Mouse (Mus musculus) T-helper 17 cell (primary cell): ENCODE results near the gene Lst1.

Source experiments
- in situ Hi-C, 2 experiments: fragments of 300-600 bp; cut with MboI, MseI; formaldehyde crosslinking; loops; 1 replicate in 1 of 2; 2 replicates in 1 of 2; pipeline ENCODE4 v1.15.1; 2025; ENCODE audit warnings: high pct_unique_total_duplicates in 2 of 2

Gene Lst1

DNA sequence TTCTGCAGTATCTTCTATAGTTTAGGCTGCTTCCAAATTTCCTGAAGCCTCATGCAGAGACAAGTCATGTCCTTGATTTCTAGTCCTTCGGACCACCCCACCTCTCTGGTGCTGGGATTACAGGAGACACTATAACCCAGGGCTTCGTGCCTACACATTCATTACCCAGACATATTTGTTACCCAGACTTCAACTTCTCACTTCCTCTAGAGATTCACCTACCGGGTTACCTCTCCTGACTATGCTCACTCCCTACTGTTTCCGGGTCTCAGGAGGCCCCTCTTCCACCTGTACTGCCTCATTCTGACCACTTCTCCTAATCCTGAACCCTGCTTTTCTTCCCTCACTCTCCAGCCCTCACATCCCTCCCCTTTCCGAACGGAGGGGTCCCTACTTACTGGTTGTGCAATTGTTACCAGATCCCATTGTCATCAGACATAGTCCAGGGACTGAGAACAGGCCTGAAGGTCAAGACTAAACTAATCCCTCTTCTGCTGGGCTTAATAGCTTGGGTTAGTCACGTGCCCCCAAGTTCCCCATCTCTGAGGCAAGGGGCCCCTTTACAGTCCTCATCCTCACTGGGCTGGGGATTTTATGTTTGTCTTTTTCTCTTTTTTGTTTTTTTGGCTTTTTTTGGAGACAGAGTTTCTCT lies at the start of gene Lst1:
TSS of gene Lst1 (minus strand) at position 481 of the 652 bp plus-strand sequence.
- in situ Hi-C loops: no loop called here

DNA sequence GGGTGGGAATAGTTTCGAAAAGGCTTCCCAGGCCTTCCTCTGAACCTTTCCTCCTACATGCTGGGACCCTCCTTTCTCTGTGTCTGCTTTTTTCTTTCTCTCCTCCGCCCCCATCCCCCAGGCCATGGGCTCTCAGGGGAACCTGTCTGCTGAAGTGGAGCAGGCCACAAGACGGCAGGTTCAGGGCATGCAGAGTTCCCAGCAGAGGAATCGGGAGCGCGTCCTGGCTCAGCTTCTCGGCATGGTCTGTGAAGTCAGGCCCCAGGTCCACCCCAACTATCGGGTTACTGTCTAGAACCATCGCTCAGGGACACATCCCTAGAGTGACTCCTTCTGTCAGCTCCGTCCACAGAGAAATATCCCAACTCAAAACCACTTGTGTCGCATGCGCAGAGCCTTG lies 49.3 kb upstream of the Lst1 start:
- in situ Hi-C loops: loop anchor here (5.0 to 25.0 kb wide), 3 partner anchors 35 to 1125 kb away; partner anchors contain the start of genes Brd2 (in 1 of the 2), H2-DMa (in 1 of the 2), Tnf (in 1 of the 2) and Vars (in 1 of the 2)

DNA sequence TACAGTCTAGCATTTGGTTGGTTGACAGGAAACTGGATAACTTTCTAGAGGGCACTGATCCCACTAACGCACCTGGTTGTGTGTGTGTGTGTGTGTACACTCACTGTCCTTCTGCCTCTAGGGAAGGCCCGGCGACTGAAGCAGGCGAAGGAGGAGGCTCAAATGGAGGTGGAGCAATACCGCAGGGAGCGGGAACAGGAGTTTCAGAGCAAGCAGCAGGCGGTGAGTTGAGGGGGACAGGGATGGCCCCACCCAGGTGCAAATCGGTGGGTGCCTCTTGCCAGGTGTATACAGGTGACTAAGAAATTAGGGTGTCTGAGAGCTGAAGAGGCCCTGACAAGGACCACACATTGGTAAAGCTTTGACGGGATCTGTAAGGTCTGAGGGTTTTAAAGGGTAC lies 48.8 kb upstream of the Lst1 start:
- in situ Hi-C loops: loop anchor here (5.0 to 25.0 kb wide), 3 partner anchors 35 to 1125 kb away; partner anchors contain the start of genes Brd2 (in 1 of the 2), H2-DMa (in 1 of the 2), Tnf (in 1 of the 2) and Vars (in 1 of the 2)

DNA sequence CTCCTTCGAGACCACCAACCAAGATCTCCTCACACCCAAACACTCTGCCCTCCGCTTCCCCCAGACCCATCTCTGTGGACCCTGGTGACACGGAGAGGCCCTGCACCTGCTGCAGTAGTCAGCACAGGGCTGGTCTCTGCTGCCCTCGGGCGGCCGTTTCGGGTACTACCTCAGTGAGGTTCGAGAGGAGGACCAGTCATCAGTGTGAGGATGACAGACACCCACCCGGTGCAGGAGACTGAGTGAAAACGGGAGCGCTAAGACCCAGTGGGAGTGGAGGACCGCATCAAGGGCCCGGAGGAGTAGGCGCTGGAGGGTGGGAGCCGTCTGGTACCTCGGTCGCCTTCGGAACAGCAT lies 48.1 kb upstream of the Lst1 start:
- in situ Hi-C loops: loop anchor here (5.0 to 25.0 kb wide), 3 partner anchors 34 to 1124 kb away; partner anchors contain the start of genes Brd2 (in 1 of the 2), H2-DMa (in 1 of the 2), Tnf (in 1 of the 2) and Vars (in 1 of the 2)

DNA sequence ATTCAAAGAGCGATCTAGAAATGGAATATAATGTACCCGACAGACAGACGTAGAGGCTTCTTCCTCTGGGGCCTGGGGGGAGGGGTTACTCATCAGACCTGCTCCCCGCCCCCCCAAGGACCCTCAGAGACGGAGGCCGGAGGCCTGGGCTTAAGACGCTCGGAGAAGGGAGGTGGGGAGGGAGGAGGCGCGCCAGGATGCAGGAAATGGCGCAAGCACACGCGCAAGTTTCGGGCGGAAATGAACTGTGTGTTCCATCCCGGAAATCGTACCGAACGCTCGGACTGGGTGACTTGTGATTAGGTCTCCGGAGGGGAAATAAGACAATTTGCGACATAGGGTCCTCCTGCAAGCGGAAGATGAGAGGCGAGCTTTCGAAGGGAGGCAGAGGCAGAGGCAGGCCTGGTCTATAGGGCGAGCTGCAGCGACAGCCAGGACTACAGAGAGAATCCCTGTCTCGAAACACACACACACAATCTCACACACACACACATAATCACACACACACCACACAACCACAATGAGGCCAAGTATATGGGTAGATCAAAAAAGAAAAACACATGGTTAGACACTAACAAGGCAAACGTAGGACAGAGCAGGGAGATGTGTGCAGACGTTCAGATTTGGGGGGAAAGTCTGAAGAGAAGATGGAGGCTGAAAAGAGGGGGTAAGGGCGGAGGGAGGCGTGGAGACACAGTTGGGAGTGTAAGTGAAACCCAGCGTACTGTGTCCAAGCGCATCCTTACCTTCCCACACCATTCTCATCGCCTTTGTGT lies 47.6 kb upstream of the Lst1 start, which contains the start of gene Nfkbil1:
TSS of gene Nfkbil1 (minus strand) at position 179 of the 776 bp plus-strand sequence.
- in situ Hi-C loops: loop anchor here (5.0 to 25.0 kb wide), 3 partner anchors 34 to 1124 kb away; partner anchors contain the start of genes Brd2 (in 1 of the 2), H2-DMa (in 1 of the 2), Tnf (in 1 of the 2) and Vars (in 1 of the 2)

DNA sequence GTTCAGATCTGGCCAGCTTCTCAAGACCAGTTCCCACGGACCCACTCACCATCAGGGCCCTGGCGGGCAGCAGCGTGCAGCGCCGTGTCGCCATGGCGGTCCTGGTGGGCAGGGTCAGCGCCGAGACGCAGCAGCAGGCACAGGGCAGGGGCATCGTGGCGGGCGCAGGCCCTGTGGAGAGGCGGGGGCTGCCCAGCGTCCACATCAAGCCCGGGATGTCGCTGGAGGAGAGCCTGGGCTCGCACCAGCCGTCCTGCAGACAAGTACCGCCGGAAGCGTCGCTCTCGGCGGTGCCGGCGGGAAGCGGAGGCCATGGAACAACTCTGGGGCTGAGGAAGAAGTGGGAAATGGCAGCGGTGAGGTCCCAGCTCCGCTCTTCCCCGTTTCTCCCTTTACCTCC lies 46.7 kb upstream of the Lst1 start:
- in situ Hi-C loops: loop anchor here (5.0 to 25.0 kb wide), 4 partner anchors 33 to 1123 kb away; partner anchors contain the start of genes Brd2 (in 1 of the 2), H2-DMa (in 1 of the 2), Tnf (in 1 of the 2) and Vars (in 1 of the 2)

DNA sequence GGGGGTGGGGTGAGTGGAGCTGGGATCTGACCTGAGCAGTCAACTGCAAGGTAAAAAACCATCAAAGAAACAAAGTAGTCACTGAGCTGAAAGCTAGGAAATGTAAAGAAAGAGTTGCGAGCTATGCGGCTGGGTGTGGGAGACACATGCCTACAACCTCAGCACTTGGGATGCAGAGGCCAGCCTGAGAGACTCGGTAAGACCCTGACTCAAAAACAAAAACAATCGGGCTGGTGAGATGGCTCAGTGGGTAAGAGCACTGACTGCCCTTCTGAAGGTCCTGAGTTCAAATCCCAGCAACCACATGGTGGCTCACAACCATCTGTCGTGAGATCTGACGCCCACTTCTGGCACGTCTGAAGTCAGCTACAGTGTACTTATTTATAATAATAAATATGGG lies 45.9 kb upstream of the Lst1 start:
- in situ Hi-C loops: loop anchor here (5.0 to 25.0 kb wide), 3 partner anchors 62 to 1122 kb away; partner anchors contain the start of genes Brd2 (in 1 of the 2), H2-DMa (in 1 of the 2) and Vars (in 1 of the 2)

DNA sequence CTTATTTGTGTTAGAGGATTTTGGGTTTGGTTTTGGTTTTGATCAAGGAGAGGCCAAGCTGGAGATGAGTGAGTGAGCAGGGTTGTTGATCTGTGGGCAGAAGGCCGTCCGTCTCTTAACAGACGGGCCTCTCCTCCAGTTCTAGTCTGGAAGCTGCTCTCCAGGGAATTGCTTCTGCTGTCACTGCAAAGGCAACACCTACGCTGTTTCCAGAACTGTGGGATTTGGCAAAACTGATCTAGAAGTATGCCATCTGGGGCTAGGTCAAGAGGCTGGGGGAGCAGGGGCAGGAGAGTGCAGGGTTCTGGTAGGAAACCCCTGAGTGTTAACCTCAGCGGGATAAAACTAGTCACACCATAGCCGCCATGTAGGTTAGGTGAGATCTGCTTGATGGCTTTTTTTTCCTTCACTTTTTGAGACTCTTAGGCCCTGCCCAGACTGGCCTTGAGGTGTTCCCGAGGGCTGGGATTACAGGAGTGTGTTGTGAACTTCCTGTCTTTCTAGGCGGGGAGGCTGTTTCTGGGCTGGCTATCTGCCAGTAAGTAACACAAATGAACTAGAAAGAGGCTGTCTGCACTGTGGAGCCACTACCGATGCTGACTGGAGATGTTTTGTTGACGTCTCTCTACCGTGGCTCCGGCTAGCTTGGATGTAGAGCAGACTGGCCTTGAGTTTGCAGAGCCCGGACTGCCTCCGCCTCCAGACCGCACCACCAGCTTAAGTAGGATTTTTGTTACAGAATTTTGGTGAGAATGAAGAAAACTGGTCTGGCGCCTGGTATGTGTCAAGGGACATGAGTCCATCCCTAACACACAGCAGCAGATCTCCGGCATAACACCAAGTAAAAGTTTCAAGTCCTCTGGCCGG lies 45.1 kb upstream of the Lst1 start, which contains the start of gene Atp6v1g2:
TSS of gene Atp6v1g2 (plus strand) at position 547 of the 867 bp plus-strand sequence.
- in situ Hi-C loops: loop anchor here (5.0 to 25.0 kb wide), 3 partner anchors 61 to 1121 kb away; partner anchors contain the start of genes Brd2 (in 1 of the 2), H2-DMa (in 1 of the 2) and Vars (in 1 of the 2)

DNA sequence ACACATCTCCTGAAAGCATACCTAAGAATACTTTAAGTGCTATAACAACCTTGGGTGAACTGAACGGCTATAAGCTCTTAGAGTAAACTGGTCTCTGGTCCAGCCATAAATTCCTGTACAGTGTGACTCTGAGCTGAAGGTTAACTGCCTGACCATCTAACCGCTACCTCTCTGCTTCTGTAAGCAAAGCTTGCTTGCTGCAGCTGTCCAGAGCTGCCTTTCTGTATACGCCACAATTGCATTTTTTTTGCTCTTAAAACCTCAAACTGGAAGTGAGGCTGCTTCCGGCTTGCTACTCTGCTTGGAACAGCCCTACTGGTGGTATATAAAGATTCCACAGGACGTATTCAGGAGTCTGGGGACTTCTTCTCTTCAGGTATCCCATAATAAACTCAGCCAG lies 44.4 kb upstream of the Lst1 start:
- in situ Hi-C loops: loop anchor here (5.0 to 25.0 kb wide), 3 partner anchors 60 to 1120 kb away; partner anchors contain the start of genes Brd2 (in 1 of the 2), H2-DMa (in 1 of the 2) and Vars (in 1 of the 2)

DNA sequence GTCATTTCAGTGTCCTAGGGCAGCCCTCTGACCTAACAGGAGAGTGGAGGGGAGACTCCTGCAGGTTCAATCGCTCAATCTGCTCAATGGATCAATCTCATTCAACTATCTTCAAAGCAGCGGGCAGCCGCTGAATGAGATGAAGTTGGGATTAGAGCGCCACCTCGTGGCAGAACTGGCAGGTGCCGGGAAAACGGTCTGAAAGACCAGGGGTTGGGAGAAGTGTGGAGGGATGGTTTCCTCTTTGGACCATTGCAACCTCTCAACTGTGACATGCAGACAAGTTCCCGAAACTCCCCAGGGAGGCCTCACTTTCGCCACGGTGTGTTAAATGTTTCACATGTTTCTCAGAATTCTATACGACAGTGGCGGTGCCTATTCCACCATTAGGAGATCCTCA lies 43.8 kb upstream of the Lst1 start:
- in situ Hi-C loops: loop anchor here (5.0 to 25.0 kb wide), 3 partner anchors 60 to 1120 kb away; partner anchors contain the start of genes Brd2 (in 1 of the 2), H2-DMa (in 1 of the 2) and Vars (in 1 of the 2)

DNA sequence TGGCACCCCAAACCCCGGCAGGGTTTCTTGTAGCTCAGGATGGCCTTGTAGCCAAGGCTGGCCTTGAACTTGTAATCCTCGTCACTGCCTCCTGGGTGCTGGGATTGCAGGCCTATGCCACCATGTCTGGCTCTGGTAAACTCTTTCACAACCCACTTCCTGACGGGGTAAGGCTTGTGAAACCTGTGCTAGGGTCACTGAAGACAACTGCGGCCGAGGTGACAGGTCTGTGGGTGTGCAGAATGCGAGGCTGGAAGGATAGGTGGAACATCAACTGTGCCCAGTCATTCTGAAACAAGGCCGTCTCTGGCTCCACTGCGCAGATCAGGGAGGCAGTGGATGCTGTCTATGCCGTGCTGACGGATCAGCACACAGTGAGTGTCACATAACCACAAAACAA lies 42.8 kb upstream of the Lst1 start:
- in situ Hi-C loops: loop anchor here (5.0 to 25.0 kb wide), 3 partner anchors 59 to 1119 kb away; partner anchors contain the start of genes Brd2 (in 1 of the 2), H2-DMa (in 1 of the 2) and Vars (in 1 of the 2)

DNA sequence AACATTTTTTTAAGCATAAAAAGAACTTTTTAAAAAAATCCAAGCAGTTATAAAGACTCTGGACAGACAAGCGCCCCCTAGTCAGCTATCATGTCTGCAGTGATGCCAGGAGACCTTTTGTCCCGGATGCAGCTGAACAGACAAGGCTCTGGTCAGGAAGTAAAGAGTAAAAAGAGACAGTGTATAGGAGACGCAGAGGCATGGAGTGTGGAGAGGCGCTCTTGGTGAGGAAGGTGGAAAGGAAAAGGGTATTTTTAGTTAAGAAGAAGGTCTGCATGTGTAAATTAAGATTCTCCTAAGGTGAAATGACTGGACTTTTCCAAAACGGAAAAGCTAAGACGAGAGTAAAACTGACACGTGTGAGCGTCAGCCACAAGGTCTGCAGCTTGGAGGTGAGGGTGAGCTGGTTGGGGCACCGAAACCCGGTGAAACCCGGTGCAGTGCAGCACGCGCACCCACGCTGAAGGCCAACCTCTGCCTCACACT lies 38.4 kb upstream of the Lst1 start:
- in situ Hi-C loops: loop anchor here in 1 of 2 experiments (25.0 kb wide), 1 partner anchor 1114 kb away; the partner anchor contains the start of genes Brd2 and H2-DMa

DNA sequence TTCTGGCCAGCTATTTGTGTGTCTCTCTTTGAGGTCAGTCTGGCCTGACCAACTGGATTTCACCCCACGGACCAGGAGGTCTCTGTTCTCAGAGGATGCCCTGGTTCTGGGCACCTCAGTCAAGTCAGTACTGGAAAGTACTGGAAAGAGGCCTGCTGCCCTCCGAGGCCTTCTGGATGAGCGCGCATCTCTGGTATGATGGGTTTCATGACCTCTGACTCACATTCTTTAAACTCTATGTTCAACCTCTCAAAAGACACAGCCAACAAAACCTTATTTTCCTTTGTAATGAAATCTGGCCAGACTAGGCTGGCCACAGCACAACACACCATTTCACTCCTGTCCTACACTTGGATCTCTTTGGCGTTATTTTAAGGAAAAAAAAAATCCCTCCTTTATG lies 37.2 kb upstream of the Lst1 start:
- in situ Hi-C loops: loop anchor here in 1 of 2 experiments (25.0 kb wide), 1 partner anchor 1113 kb away; the partner anchor contains the start of genes Brd2 and H2-DMa

DNA sequence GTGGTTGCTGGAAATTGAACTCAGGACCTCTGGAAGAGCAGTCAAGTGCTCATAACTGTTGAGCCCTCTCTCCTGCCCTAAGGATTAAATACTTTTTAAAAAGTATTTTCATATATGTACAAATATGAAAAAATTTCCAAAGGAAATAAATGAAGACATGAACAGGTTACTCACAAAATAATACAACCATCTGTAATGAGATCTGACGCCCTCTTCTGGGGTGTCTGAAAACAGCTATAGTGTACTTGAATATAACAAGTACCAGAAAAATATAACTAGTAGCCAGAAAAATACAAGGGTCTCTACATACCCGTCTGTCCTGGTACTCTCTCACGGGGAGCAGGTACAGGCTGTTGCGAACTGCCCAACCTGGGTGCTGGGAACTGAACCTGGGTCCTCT lies 36.4 kb upstream of the Lst1 start:
- in situ Hi-C loops: loop anchor here (25.0 kb wide), 2 partner anchors 1037 to 1112 kb away; partner anchors contain the start of genes Psmb8 (in 2 of the 2), Psmb9 (in 2 of the 2), Tap1 (in 2 of the 2) and Brd2 (in 1 of the 2)

DNA sequence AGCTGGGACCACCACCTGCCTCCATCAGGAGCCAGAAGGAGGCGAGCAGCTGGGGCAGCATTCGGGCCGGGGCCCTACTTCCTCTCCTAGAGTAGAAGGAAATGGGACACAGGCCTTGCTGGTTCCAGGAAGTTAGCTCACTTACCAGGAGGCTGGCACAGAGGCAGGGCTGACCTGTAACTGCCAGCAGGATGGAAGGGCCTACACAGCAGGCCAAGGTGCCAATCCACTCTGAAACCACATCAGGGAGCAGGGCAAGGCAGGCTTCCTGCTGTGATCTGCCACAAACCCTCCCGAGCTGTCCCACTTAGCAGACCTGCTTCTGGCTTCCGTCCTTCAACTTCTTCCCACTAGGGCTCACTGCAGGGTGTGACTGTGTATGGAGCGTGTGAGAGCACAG lies 34.1 kb upstream of the Lst1 start:
- in situ Hi-C loops: loop anchor here (25.0 kb wide), 1 partner anchor 1035 kb away; the partner anchor contains the start of genes Psmb8 (in 2 of the 2), Psmb9 (in 2 of the 2) and Tap1 (in 2 of the 2)

DNA sequence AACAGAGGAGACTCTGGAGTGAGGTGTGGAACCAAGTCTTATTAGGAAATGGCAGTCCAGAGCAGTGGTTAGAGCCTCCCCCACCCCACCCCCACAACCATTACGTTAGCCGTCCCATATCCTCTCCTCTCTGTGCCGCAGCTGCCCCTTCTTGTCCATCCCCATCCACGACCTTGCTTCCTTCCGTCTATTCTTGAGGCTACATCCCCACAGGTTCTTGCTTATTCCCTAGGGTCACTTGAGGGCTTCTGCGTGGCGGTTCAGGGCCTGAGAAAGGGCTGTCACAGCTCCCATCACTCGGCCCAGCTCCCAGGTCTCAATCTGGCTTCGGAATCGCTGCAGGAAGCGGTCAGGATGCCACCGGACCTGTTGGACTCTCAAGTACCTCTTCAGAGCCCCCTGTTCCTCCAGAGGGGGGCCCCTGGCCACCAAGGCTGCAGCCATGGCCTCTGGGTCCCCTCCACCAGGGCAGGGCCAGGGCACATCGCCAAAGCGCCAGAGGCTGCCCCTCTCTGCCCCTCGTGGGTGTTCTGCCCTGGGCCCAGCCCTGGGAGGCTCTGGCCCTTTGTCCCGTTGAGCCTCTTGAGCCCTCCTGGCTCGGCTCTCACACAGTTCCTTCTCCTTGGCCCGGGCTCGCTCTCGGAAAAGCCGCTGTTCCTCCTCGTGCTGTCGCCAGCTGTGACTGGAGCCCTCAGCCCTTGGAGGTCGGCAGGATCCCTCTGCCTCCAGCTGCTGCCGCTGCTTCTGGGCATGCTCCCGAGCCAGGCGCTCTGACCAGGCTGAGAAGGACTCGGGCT lies 32.1 kb upstream of the Lst1 start, which contains the start of gene Gm16181:
TSS of gene Gm16181 (plus strand) at position 679 of the 797 bp plus-strand sequence.
- in situ Hi-C loops: loop anchor here (25.0 kb wide), 1 partner anchor 1033 kb away; the partner anchor contains the start of genes Psmb8 (in 2 of the 2), Psmb9 (in 2 of the 2) and Tap1 (in 2 of the 2)

DNA sequence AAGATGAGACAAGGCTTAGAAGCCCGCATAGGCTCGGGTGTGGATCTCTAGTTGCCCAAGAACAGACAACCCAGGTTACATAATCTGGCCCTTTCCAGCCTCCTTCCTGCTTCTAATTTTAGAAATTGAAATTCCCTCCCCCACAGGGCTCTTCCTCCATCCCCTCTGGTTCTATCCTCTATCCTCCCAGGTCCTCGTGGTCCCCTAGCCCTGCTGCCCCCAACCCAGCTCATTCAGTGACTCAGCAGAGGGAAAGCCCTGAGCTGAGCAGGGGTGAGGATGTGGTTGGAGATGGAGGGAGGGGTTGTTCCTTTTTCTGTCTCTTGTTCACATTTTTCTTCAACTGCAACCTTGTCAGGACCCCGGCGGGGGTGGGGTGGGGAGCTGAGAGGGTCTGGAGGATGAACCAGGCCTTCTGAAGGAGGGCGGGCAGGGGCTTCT lies 31.4 kb upstream of the Lst1 start:
- in situ Hi-C loops: loop anchor here (10.0 to 25.0 kb wide), 2 partner anchors 825 to 1032 kb away; partner anchors contain the start of genes Psmb8 (in 2 of the 2), Psmb9 (in 2 of the 2), Tap1 (in 2 of the 2) and BC051142 (in 1 of the 2)
